In genomic region chr2:94467746-94468145, GRCm38 (mm10) we compare ENCODE assay signal across 10 mouse cellular contexts. TPM values are rescaled to one million over a fixed set of nuclear protein-coding genes. Genes with fewer than 3 reads are reported as not detected.
DNase-seq lines count a peak whose midpoint lies in the region; ATAC-seq and TF ChIP-seq lines count a peak whose summit lies in the region.
"Had no signal": no experiment of that assay in that cellular context is flagged by ENCODE, and none has a peak within 500 bp of the region (broad histone marks: within the 10 kb centered on the region; RNA-seq: fewer than 3 reads in every experiment).

No protein-coding gene starts in this region.

- peak; percentile 74 for ATAC-seq in frontal cortex, adult (ENCODE audit: low TSS enrichment)
- ATAC-seq: Patski had no signal

- TF ChIP-seq POLR2A in brain, embryonic 14.5 days (IDR thresholded peaks at IDR 0.05; ENCODE audit: borderline replicate concordance, extremely low read depth, insufficient read depth, insufficient read length, poor library complexity, severe bottlenecking): no peak

- DNase-seq in frontal cortex, postnatal 25 days (ENCODE audit: low spot score in 2 of 2): no peak
- DNase-seq in layer of hippocampus, postnatal 14 days (ENCODE audit: low spot score in 2 of 2): peak; percentile 47 to 77
- DNase-seq in layer of hippocampus, adult 8-10 months (ENCODE audit: low spot score in 2 of 2): no peak
- peak; percentile 58 for DNase-seq in brain, embryonic 14.5 days (ENCODE audit: low read depth)
- DNase-seq in cerebellum, adult 9-10 months: peak; percentile 94
- DNase-seq in retina, postnatal 1 day: no peak
- no peak for DNase-seq in spleen, postnatal 36 days (ENCODE audit: low spot score in 2 of 2)
- DNase-seq: lung, embryonic 14.5 days had no signal

- no peak for TF ChIP-seq CTCF in brain, embryonic 14.5 days (IDR thresholded peaks at IDR 0.05; ENCODE audit: borderline replicate concordance, extremely low read depth, insufficient read depth, insufficient read length)

RNA-seq across cellular contexts. Expression of gene Api5, which starts 29.8 kb away (rescaled TPM):
- 10 to 100 TPM; 47.2 to 49.4 TPM for total RNA-seq in layer of hippocampus, postnatal 14 days (2021)
- 10 to 100 TPM; 57.7 to 70.2 (median 62.9) TPM for total RNA-seq in layer of hippocampus, adult 8-10 months (2022)
- polyA plus RNA-seq in brain, embryonic 14.5 days (2012; rRNA removed): 58.6 and 59.5 TPM in 2 replicates

Comparison
In these comparisons a context has a peak if more than half of its experiments do, and no peak if none do; other contexts are left out.
1. DNase-seq: peak in layer of hippocampus, postnatal 14 days (2 of 2), brain, embryonic 14.5 days (single experiment) and cerebellum, adult 9-10 months (single experiment); none in frontal cortex, postnatal 25 days (0 of 2), layer of hippocampus, adult 8-10 months (0 of 2), retina, postnatal 1 day (single experiment) and spleen, postnatal 36 days (0 of 2).